Mouse (Mus musculus) cerebellum, postnatal 4 days (tissue): ENCODE data around the gene Dact3.
A peak's percentile ranks its signal among the peaks of the same experiment; 100 is the strongest.

Experiments used
- DNase-seq, 2 experiments: peaks; one replicate each; pipeline ENCODE4 v3.0.0; 2022; ENCODE audit warnings: low spot score in 2 of 2, mixed read lengths in 1 of 2

Gene Dact3

GRCm38 (mm10) chr7:16875310-16875325 lies at the start of gene Dact3:
TSS of gene Dact3 (plus strand) at chr7:16875317.
- DNase-seq: no peak

GRCm38 (mm10) chr7:16825785-16826184 lies 49.3 kb upstream of the Dact3 start:
- no peak for DNase-seq

GRCm38 (mm10) chr7:16826571-16826970 lies 48.5 kb upstream of the Dact3 start:
- DNase-seq: no peak

- DNase-seq: no peak
Observed at GRCm38 (mm10) chr7:16827274-16827673, 47.8 kb upstream of the Dact3 start.

GRCm38 (mm10) chr7:16830449-16830848 lies 44.7 kb upstream of the Dact3 start:
- DNase-seq: no peak

- no peak for DNase-seq
Observed at GRCm38 (mm10) chr7:16837916-16838803, 37.0 kb upstream of the Dact3 start.

GRCm38 (mm10) chr7:16838804-16839426 lies 36.2 kb upstream of the Dact3 start:
- no peak for DNase-seq

GRCm38 (mm10) chr7:16839427-16840108 lies 35.5 kb upstream of the Dact3 start:
- DNase-seq: no peak

GRCm38 (mm10) chr7:16840109-16840491 lies 35.0 kb upstream of the Dact3 start:
- DNase-seq: no peak

GRCm38 (mm10) chr7:16841078-16841477 lies 34.0 kb upstream of the Dact3 start:
- DNase-seq: no peak

- no peak for DNase-seq
Observed at GRCm38 (mm10) chr7:16841561-16842560, 33.3 kb upstream of the Dact3 start.

GRCm38 (mm10) chr7:16842645-16843063 lies 32.5 kb upstream of the Dact3 start, which contains the start of gene Prkd2:
TSS of gene Prkd2 (plus strand) at chr7:16842902.
- DNase-seq: peak; percentile 73 to 87

GRCm38 (mm10) chr7:16843441-16844171 lies 31.5 kb upstream of the Dact3 start:
- peak in 1 of 2 experiments; percentile 24 for DNase-seq

GRCm38 (mm10) chr7:16844696-16845071 lies 30.4 kb upstream of the Dact3 start:
- no peak for DNase-seq

- no peak for DNase-seq
Observed at GRCm38 (mm10) chr7:16845072-16845819, 29.9 kb upstream of the Dact3 start.

- no peak for DNase-seq
Observed at GRCm38 (mm10) chr7:16845820-16846167, 29.3 kb upstream of the Dact3 start.

- DNase-seq: no peak
Observed at GRCm38 (mm10) chr7:16846775-16847174, 28.3 kb upstream of the Dact3 start.

GRCm38 (mm10) chr7:16847507-16847906 lies 27.6 kb upstream of the Dact3 start:
- no peak for DNase-seq

GRCm38 (mm10) chr7:16848579-16848978 lies 26.5 kb upstream of the Dact3 start:
- DNase-seq: peak; percentile 60 to 81

GRCm38 (mm10) chr7:16851636-16852035 lies 23.5 kb upstream of the Dact3 start:
- no peak for DNase-seq
